In genomic region chr1:97540291-97541161, GRCm38 (mm10) we compare ENCODE assay signal across 14 mouse cellular contexts.
DNase-seq lines count a peak whose midpoint lies in the region; ATAC-seq and TF ChIP-seq lines count a peak whose summit lies in the region.
"Had no signal": no experiment of that assay in that cellular context is flagged by ENCODE, and none has a peak within 500 bp of the region (broad histone marks: within the 10 kb centered on the region; RNA-seq: fewer than 3 reads in every experiment).

No protein-coding gene starts in this region.

- ATAC-seq in forebrain, embryonic 15.5 days (replicated peaks), result peak; percentile 94
- ATAC-seq in neural tube, embryonic 14.5 days (ENCODE audit: low read depth), result peak; percentile 91

- 0 out of 2 replicates have a peak, but pooled peaks cover 6% of the 10 kb centered on the region for H3K4me1 ChIP-seq in forebrain, embryonic 15.5 days
- H3K4me1 ChIP-seq in midbrain, embryonic 10.5 days, result peaks cover 41% of the 10 kb centered on the region
- H3K4me1 ChIP-seq in neural tube, embryonic 14.5 days (ENCODE audit: control insufficient read depth, insufficient read depth, low read length), result 0 out of 2 replicates have a peak, but pooled peaks cover 7% of the 10 kb centered on the region
- H3K4me1 ChIP-seq in kidney, adult 2 months (ENCODE audit: control insufficient read depth, insufficient read depth, low read length), result no peaks in the 10 kb centered on the region
- H3K4me1 ChIP-seq: heart, embryonic 13.5 days had no signal

- no peak overlapping the region for H3K4me3 ChIP-seq in forebrain, embryonic 15.5 days
- peak overlapping the region; percentile 21; the same call in 1 of the 2 replicates for H3K4me3 ChIP-seq in midbrain, embryonic 10.5 days
- no peak overlapping the region for H3K4me3 ChIP-seq in neural tube, embryonic 14.5 days (ENCODE audit: low read depth, low read length)
- no peak overlapping the region for H3K4me3 ChIP-seq in kidney, adult 2 months (ENCODE audit: insufficient read depth, low read depth, low read length)
- H3K4me3 ChIP-seq: gastrocnemius, adult 2 months; heart, embryonic 13.5 days had no signal

- TF ChIP-seq CTCF in kidney, adult 2 months (conservative IDR thresholded peaks at IDR 0.05; ENCODE audit: insufficient read depth, insufficient read length, low read depth, low read length), result no peak

- H3K27ac ChIP-seq in forebrain, embryonic 15.5 days (replicated peaks), result peak overlapping the region; percentile 15; the same call in 1 of the 2 replicates
- peak overlapping the region; percentile 87 for H3K27ac ChIP-seq in midbrain, embryonic 10.5 days (replicated peaks)
- no peak overlapping the region for H3K27ac ChIP-seq in neural tube, embryonic 14.5 days (ENCODE audit: low read depth, low read length)
- no peak overlapping the region for H3K27ac ChIP-seq in kidney, adult 2 months (ENCODE audit: insufficient read depth, low read depth, low read length)
- H3K27ac ChIP-seq: gastrocnemius, adult 2 months; heart, embryonic 13.5 days; kidney, postnatal 0 days had no signal

- DNase-seq in embryo, embryonic 9.5 days (ENCODE audit: extremely low spot score), result peak; percentile 56
- DNase-seq in midbrain, embryonic 10.5 days (ENCODE audit: low spot score), result peak; percentile 86
- no peak for DNase-seq in spleen, adult 18-20 months
- DNase-seq in cerebellum, postnatal 14 days, result no peak
- DNase-seq in kidney, adult 2 months, result no peak
- DNase-seq: adrenal gland, postnatal 10 days; cerebellum, adult 11-12 months; gastrocnemius, adult 2 months; layer of hippocampus, postnatal 36 days; thymus, postnatal 25 days had no signal

- 6% methylated on average over 16 of the region's 16 CpGs for WGBS in forebrain, embryonic 15.5 days
- 19% methylated on average over 16 of the region's 16 CpGs for WGBS in midbrain, embryonic 10.5 days
- WGBS in neural tube, embryonic 14.5 days, result 16% methylated on average over 16 of the region's 16 CpGs
- WGBS in kidney, adult 2 months, result 68% methylated on average over 16 of the region's 16 CpGs

- no peak for TF ChIP-seq POLR2A in kidney, adult 2 months (IDR thresholded peaks at IDR 0.05; ENCODE audit: low read depth, low read length)

- H3K36me3 ChIP-seq in forebrain, embryonic 15.5 days, result no peaks in the 10 kb centered on the region
- H3K36me3 ChIP-seq in midbrain, embryonic 10.5 days, result no peaks in the 10 kb centered on the region
- H3K36me3 ChIP-seq in neural tube, embryonic 14.5 days (ENCODE audit: control insufficient read depth, insufficient read depth, low read length), result no peaks in the 10 kb centered on the region
- H3K36me3 ChIP-seq in kidney, adult 2 months (ENCODE audit: control insufficient read depth, insufficient read depth, low read length), result no peaks in the 10 kb centered on the region
- H3K36me3 ChIP-seq: heart, embryonic 13.5 days had no signal

- no peak overlapping the region for H3K9ac ChIP-seq in forebrain, embryonic 15.5 days (replicated peaks)
- no peak overlapping the region for H3K9ac ChIP-seq in neural tube, embryonic 14.5 days (replicated peaks; ENCODE audit: low read depth, low read length)
- H3K9ac ChIP-seq: heart, embryonic 13.5 days had no signal

- peak overlapping the region; percentile 12; the same call in 1 of the 2 replicates for H3K4me2 ChIP-seq in forebrain, embryonic 15.5 days (replicated peaks)
- H3K4me2 ChIP-seq in neural tube, embryonic 14.5 days (ENCODE audit: low read depth, low read length), result 0 out of 2 replicates have a peak overlapping the region, but pooled peaks have one; percentile 11
- H3K4me2 ChIP-seq: heart, embryonic 13.5 days had no signal

- no peaks in the 10 kb centered on the region for H3K27me3 ChIP-seq in forebrain, embryonic 15.5 days
- no peaks in the 10 kb centered on the region for H3K27me3 ChIP-seq in midbrain, embryonic 10.5 days (ENCODE audit: low read depth, poor library complexity, severe bottlenecking)
- H3K27me3 ChIP-seq in neural tube, embryonic 14.5 days (ENCODE audit: control insufficient read depth, insufficient read depth, low read length), result no peaks in the 10 kb centered on the region
- H3K27me3 ChIP-seq in kidney, adult 2 months (replicated peaks; ENCODE audit: control insufficient read depth, insufficient read depth, low read length), result no peaks in the 10 kb centered on the region
- H3K27me3 ChIP-seq: heart, embryonic 13.5 days had no signal

- no peaks in the 10 kb centered on the region for H3K9me3 ChIP-seq in forebrain, embryonic 15.5 days
- H3K9me3 ChIP-seq in midbrain, embryonic 10.5 days (replicated peaks), result no peaks in the 10 kb centered on the region
- H3K9me3 ChIP-seq in neural tube, embryonic 14.5 days (ENCODE audit: control insufficient read depth, low read length), result no peaks in the 10 kb centered on the region
- H3K9me3 ChIP-seq: heart, embryonic 13.5 days had no signal

Comparison
In these comparisons a context has a peak if more than half of its experiments do, and no peak if none do; other contexts are left out.
1. DNase-seq: peak in embryo, embryonic 9.5 days (single experiment) and midbrain, embryonic 10.5 days (single experiment); none in spleen, adult 18-20 months (0 of 2), cerebellum, postnatal 14 days (0 of 2) and kidney, adult 2 months (single experiment).
2. H3K27ac ChIP-seq: peak in forebrain, embryonic 15.5 days (single experiment) and midbrain, embryonic 10.5 days (single experiment); none in neural tube, embryonic 14.5 days (single experiment) and kidney, adult 2 months (single experiment).